Mouse (Mus musculus): ENCODE data around the gene Selenow.
A peak's percentile ranks its signal among the peaks of the same experiment; 100 is the strongest.
"Not testable (repeated sequence)": the region's sequence is repeated elsewhere in the genome, so short reads cannot be mapped to it uniquely, and the experiment has no call there.

Selenow gene

DNA sequence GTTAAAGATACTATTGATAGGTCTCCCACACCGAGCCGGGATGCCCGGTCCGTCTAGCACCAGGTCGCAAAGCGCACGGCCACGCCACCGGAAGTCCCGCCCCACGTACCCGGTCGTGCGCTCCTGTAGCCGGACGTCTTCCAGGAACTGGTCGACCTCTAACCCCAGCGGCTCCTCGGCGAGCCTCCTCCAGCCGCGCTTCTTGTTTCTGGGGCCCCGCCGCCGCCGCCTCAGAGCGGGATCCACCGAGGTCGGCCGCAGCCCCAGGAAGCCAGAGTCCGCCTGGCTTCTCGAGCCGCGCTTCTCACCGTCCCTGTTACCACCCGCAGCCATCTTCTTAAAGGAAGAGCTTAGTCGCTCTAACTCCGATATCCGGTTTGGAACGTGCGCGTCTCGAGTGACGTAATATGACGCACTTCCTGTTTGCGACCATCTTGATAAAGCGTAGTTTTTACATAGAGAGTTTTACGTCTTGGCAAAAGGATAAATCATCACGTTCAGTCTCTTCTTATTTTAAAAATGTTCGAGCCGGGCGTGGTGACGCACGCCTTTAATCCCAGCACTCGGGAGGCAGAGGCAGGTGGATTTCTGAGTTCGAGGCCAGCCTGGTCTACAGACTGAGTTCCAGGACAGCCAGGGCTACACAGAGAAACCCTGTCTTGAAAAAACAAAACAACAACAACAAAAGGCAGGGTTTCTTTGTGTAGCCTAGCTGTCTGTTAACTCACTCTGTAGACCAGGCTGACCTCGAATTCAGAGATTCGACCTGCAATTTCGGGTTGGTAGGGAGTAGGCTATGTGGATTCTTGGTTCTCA lies 23.7 kb upstream of the Selenow start, which contains the start of gene Nop53:
Gene Nop53, minus strand, starts transcription at position 354 of the 816 bp plus-strand sequence.
- peak; percentile 96 for DNase-seq (ENCODE audit: low spot score)

DNA sequence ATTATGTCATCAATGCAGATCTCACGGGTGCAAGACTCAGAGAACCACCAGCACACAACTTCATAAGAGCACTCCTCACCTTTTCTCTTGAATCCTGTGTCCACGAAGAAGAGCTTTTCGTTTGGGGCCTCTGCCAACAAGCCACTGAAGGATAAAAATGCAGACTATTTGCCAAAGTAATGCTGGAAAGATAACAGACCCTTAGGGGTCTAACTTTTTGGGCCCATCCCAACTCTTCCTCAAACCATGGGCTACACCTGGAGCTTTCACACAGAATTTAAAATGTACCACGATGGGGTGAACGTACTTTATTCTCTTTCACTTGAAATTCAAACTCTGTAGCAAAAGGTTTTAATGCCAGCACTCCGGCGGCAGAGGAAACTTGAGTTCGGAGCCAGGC lies 23.0 kb upstream of the Selenow start:
- no peak for DNase-seq (ENCODE audit: low spot score)

DNA sequence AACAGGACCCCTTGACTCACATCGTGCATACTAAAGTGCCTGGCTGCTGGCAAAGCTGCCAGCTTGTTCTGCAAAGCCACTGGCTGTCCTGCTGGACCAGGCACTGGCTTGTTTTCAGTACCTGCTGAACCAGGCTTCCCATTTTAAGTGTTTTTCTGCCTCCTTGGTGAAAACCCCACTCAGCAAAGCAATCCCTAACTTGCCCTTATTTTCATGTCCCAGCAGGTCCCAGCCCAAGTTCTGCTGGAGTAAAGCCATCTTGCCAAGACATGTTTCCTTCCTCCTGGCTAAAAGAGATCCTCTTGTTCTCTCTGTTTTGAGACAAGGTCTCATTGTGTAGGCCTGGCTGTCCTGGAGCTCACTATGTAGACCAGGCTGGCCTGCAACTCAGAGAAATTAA lies 22.1 kb upstream of the Selenow start:
- DNase-seq (ENCODE audit: low spot score) = no peak

DNA sequence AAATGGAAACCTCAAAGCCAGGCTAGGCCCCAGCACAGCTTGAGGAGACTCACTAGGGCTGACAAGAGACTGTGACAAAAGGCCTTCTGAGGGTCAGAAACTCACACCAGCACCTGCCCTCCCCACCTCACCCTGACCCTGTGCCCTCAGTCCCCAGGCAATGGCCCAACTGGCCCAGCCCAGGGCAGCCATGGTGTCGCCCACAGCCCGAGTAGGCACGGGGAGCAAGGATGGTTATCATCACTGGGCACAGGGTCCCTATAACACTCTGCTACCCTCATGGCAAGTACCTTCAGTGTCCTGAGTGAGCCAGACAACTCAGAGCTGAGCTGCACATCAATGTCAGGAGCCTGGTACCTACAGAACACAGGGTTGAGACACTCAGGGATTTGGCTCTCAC lies 16.4 kb upstream of the Selenow start:
- no peak for DNase-seq (ENCODE audit: low spot score)

DNA sequence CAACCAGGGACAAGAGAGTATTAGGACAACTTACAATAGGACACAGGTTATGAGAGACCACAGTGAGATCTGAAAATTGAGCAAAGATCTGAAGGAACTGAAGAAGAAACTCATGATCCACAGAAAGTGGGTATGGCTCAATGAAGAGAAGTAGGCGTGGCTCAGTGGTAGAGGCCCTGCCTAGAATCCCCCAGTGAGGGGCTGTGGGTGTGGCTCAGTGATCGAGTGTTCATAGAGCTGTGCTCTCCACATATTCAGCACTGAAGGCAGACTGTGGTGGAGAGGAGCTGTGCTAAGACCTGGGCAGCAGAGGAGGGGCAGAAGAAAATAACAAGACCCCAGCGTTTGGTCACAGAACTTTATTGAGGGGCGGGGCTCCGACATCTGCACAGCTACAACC lies 15.3 kb upstream of the Selenow start:
- DNase-seq (ENCODE audit: low spot score) = no peak

DNA sequence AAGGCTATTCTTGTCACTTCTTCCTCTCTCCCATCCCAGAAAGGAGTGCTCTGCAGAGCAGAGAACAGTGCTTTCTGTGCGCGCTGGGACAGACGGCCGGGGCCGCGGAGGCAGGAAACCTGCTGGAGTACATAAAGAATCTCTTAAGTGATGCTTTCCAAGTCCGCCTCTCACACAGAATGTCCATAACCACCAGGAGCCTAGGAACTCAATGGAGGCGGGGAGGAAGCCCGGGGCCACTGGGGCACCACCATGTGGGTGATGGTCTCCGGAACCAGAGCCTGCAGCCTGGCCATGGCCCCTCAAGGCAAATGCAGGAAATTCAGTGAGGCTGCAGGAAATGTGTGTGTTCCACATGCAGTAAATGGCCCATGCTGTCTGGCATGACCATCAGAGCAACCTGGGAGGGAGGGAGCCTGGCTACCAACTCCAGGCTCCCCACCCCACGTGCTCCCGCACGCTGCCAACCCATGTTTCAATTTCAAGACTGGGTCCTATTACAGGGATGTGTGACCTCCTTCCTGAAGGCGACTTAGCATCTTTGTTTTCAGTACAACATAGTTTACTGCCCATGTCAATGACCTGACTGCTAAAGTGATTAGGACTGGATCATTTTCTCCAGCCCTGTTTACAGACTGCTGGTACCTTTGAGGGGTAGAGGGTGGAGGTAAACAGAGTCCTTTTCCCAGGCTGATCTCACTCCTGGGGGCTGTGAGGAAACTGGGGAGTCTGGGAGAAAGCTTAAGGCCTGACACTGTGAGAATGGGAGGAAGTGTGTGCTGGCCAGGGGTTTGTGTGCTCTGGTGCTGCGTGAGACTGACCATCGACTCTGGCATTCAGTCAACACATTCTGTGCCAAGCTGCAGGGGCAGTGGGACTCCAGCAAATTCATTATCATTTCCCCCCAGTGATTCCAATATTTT lies 11.5 kb upstream of the Selenow start:
- no peak for DNase-seq (ENCODE audit: low spot score)

DNA sequence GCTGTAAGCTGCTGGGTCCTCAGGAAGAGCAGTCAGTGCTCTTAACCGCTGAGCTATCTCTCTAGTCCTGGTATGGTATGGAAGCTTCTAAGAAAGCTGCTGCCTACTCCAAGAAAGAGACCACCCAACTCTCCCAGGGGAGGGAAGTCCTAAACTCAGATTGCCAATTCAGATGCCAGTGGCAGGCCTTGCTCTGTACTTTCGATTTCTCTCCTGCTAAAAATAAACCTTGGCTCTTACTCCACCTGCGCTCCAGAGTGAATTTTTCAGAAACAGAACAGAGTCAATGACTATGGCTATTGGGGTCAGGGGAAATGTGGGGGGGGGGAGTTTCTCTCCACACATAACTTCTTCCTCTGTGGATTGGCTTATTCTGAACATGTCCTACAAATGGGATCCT lies 9.4 kb upstream of the Selenow start:
- no peak for DNase-seq (ENCODE audit: low spot score)

DNA sequence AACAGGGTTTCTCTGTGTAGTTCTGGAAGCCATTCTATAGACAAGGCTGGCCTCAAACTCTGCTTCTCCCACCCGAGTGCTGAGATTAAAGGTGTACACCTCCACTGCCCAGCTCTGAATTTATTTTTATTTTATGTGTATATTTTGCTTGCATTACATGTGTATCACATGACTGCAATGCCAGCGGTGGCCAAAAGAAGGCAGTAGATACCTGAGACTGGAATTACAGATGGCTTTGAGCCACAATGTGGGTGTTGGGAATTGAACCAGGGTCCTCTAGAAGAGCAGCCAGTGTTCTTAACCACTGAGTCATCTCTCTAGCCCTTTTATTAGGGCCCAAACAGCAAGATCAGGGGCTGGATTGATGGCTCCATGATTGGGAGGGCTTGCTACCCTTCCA lies 8.3 kb upstream of the Selenow start:
- no peak for DNase-seq (ENCODE audit: low spot score)

DNA sequence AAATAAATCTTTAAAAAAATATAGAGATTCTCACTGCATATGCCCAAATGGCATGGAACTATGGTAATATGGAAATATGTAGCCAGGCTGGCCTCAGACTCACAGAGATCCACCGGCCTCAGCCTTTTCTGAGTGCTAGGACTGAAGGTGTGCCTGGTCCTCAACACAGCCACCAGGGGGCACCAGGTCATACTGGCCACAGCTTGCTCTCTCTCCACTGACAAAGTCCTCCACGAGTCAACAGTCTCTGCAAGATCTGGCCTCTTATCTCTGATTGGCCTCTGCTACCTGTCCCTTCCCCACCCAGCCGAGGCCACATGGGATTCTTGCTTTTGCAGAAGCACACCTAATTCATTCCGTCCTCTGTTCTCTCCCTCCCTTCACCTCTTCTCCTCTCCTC lies 7.7 kb upstream of the Selenow start:
- DNase-seq (ENCODE audit: low spot score) = peak; percentile 73

DNA sequence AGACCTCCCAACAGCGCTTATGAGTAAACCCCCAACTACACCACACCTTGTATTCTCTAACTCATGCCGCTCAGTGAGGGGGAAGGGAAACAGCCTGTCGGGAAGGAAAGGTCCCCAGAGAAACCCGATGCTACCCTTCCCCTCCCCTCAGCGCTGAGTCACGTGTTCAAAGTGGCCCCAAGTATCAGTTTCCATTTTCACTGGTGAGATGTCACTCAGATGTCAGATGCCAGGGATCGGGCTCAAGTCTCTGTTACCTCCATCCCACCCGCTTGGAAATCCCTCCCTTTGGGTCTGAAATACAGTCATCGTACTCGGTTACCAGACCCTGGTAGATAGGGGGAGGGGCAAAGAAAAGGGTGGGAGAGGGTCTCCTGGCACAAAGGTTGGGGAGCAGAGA lies 406 bp downstream of the Selenow start:
- peak; percentile 55 for DNase-seq (ENCODE audit: low spot score)

DNA sequence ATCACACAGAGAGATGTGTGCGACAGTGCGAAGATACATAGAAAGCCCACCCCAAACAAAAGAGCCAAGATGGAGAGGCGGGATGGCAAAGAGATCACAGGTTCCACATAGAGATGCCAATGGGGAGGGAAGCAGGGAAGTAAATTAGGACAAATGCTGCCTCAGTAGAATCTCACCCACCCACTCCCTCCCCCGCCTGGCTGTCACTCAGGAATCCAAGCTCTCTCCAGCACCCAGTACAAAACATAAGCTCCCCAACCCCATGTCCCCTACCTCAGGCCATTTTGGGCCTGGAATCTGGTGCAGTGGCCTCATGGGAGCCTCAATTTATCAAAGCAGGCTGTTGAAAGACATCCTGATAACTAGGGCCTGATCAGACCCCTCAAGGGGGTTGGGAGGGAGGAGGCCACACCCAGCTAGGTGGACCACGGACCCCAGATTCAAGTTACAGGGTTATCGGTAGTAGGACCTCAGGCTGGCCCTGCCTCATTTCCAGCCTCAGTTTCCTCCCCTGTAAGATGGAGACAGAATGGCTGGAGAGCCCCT lies 1.5 kb downstream of the Selenow start:
- DNase-seq (ENCODE audit: low spot score) = no peak

DNA sequence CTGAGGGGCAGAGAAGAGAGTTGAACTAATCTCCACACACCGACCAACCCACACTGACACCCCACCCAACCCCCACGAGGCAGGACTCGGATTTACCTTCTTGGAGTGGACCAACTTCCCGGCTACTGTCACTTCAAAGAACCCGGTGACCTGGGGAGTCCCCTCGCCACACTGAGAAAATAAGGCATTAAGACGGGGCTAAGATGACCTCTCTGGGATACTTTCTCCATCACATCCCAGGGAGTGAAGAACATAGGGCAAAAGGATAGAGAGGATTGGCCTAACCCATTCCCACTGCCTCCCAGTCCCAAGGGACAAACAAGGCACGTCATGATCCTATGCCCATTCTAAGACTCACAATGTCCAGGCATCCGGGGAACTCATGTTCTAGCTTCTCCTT lies 2.3 kb downstream of the Selenow start:
- no peak for DNase-seq (ENCODE audit: low spot score)

DNA sequence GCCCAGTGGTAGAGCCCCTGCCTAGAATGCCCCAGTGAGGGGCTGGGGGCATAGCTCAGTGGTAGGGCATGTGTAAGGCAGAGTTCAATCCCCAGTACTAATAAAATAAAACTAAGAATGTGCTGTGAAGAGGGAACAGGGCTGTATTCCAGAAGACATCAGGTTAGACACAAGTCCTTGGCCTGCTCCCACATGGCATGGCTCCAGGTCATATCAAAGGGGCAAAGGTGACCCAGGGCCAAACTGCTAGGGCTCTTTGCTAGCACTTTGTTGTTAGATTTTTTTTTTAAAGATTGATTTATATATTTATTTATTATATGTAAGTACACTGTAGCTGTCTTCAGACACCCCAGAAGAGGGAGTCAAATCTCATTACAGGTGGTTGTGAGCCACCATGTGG lies 3.8 kb downstream of the Selenow start:
- DNase-seq (ENCODE audit: low spot score) = no peak

DNA sequence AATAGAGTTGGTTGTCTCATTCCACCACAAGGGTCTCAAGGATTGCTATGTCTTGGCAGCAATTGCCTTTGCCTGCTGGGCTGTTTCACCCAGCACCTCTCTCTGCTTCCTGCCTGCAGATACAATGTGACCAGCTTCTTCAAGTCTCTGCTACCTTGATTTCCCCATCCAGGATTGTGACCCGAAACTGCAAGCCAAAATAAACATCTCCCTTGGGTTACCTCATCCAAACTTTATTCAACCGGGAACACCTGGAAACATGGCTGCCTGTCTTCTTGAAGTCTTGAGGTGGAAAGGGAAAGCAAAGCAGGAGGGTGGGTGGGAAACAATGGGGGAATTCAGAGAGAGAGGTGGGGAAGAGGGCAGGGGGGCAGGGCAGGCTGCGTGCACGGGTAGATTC lies 5.2 kb downstream of the Selenow start:
- no peak for DNase-seq (ENCODE audit: low spot score)

DNA sequence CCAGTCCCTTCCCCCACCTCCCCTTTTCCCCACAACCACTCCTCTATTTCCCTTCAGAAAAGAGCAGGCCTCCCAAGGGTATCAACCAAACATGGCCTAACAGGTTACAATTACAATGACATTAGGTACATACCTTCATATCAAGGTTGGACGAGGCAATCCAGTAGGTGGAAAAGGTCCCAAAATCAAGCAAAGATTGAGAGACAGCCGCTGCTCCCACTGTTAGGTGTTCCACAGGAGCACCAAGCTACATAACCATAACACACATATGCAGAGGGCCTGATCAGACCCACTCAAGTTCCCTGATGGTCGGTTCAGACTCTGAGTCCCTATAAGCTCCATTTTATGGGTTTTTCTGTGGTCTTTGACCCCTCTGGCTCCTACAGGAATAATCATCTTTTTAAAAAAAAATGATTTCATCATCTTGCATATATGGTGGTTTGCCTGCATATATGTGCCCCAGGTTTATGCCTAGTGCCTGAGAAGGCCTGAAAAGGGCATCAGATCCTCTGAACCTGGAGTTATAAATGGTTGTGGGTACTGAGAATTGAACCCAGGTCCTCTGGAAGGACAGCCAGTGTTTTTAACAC lies 6.0 kb downstream of the Selenow start:
- DNase-seq (ENCODE audit: low spot score) = no peak

DNA sequence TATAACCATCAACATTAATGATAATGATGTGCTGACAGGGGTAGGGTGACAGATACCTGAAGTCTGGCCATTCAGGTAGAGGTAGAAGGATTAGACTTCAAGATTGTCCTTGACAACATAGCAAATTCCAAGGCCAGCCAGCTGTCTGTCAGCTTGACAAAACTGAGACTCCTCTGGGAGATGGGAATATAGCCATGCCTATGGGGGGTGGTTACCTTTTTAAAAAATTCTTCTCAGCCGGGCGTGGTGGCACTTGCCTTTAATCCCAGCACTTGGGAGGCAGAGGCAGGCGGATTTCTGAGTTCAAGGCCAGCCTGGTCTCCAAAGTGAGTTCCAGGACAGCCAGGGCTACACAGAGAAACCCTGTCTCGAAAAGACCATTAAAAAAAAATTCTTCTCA lies 6.5 kb downstream of the Selenow start:
- DNase-seq (ENCODE audit: low spot score) = not testable (repeated sequence)

DNA sequence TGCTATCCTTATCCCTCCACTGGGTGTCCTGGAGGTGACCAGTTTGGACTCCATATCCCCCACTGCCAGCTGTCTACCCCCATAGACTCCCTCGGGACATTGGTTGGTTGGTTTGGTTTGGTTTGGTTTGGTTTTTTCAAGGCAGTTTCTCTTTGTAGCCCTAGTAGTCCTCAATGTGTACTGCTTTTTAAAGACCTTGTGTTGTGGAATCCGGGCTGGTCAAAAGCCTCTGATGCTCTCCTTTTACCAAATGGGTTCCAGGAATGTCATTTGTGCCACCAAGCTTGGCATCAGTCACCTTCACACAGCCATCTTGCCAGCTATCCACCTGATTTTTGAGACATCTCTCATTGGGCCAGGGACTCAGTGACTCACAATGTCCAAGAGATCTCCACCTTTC lies 7.5 kb downstream of the Selenow start:
- DNase-seq (ENCODE audit: low spot score) = no peak

DNA sequence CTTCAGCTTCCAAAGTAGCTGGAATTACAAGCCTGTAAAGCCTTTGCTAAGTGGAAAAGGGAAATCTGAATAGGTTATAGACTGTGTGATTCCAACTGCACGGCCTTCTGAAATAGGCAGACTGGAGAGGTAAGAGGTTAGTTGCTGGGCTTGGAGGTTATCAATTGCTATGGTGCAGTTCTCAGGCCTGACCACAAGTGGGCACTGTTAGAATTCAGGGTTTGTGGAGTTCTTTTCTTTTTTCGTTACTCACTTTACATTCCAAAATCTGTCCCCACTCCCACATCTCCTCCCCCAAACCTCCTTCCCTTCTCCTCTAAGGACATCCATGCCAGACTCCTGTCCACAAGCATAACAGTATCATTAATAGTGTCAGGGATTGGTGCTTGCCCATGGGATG lies 8.0 kb downstream of the Selenow start:
- DNase-seq (ENCODE audit: low spot score) = peak; percentile 41

DNA sequence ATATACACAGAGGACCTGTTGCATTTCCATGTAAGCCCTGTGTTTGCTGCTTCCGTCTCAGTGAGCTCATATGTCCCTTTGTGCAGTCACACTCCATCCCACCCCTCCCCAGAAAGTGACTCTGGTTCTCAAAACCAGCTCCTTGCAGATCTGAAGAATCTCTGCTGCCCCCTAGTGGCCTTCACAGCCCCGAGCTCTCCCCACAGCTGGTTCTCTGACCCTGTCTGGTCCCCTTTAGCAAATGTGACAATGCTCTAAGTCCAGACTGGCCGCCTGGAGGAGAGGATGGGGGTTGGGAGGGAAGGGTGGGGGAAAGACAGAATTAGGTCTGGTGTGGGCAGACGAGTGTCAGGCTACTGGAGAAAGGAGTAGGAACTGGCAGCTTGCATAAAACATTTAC lies 10.0 kb downstream of the Selenow start:
- DNase-seq (ENCODE audit: low spot score) = peak; percentile 59

DNA sequence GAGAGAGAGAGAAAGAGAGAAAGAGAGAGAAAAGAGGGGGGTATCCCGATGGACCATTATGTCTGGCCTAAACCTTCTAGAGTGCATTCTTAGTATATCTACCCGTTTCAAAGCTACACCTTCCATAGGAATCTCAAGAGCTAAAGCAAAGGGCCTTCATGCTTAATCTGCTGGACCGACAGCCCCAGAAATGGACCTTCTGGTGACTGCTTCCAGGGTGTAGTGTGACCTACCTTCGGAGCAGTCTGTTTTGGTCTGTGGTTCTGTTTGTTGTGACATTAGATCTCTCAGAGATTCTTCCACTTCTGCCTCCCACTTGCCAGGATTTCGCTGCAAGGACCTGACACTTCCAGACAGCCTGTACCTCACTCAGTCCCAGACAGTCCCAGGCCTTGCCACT lies 11.7 kb downstream of the Selenow start:
- no peak for DNase-seq (ENCODE audit: low spot score)

DNA sequence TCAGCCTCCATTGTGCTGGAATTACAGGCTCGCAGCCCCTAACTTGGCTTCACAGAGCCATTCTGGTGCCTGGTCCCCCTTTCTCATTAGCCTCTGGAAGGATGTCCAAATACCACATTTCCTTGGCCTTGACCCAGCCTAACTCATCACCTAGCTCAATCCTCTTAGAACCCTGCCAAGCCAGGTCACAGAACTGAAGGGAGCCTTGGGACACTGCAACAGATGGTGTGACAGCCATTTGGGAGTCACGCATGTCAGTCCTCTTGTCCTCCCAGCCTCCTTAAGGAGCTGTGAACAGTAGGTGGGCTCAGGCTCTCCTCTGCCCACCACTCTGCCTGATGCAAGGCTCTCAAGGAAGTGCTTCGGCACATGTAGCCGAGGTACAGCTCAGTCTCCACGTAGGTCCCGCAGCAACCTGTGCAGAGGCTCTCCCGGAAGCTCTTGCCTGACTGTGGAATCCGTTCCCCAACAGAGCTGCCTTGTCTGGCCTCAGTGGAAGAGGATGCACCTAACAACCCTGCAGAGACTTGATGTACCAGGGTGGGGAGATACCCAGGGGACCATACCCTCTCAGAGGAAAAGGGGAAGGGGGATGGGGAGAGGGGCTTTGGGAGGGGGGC lies 14.1 kb downstream of the Selenow start:
- DNase-seq (ENCODE audit: low spot score) = no peak

DNA sequence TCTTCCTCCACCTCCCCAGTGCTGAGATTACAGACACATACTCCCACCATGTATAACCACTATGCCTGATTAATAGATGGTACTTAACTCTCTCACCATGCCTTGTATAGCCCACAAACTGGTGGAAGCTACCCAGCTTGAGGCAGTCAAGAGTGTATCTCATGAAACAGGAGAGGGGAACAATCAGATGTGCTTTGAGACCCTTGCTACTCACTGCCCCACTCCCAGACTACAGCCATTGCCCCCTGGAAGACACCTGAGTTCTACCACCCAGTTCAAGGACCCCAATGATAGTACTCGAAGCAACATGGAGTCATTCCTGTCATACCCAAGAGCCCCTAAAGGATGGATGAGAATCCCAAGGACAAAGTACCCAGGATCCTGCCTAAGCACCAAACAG lies 15.6 kb downstream of the Selenow start:
- no peak for DNase-seq (ENCODE audit: low spot score)

Data from lung, postnatal 25 days (tissue).